Mouse (Mus musculus): ENCODE data around the gene Tdrkh.

Tdrkh gene

GRCm38 (mm10) chr3:94389420-94389819, 23.7 kb upstream of the Tdrkh start:
- no peak for DNase-seq (ENCODE audit: low spot score)

- DNase-seq (ENCODE audit: low spot score): no peak
Measured at GRCm38 (mm10) chr3:94391001-94391400, 22.1 kb upstream of the Tdrkh start.

GRCm38 (mm10) chr3:94392128-94392527, 20.9 kb upstream of the Tdrkh start:
- no peak for DNase-seq (ENCODE audit: low spot score)

- DNase-seq (ENCODE audit: low spot score): no peak
Measured at GRCm38 (mm10) chr3:94393049-94393448, 20.0 kb upstream of the Tdrkh start.

GRCm38 (mm10) chr3:94396336-94396735, 16.7 kb upstream of the Tdrkh start:
- DNase-seq (ENCODE audit: low spot score): no peak

- no peak for DNase-seq (ENCODE audit: low spot score)
Measured at GRCm38 (mm10) chr3:94396851-94397250, 16.2 kb upstream of the Tdrkh start.

GRCm38 (mm10) chr3:94398217-94398616, 14.9 kb upstream of the Tdrkh start, which contains the start of gene Lingo4:
Gene Lingo4 (plus strand): TSS chr3:94398517.
- DNase-seq (ENCODE audit: low spot score): no peak

- no peak for DNase-seq (ENCODE audit: low spot score)
Measured at GRCm38 (mm10) chr3:94398943-94399481, 14.1 kb upstream of the Tdrkh start.

- DNase-seq (ENCODE audit: low spot score): no peak
Measured at GRCm38 (mm10) chr3:94399663-94400310, 13.3 kb upstream of the Tdrkh start.

GRCm38 (mm10) chr3:94402451-94402850, 10.6 kb upstream of the Tdrkh start:
- DNase-seq (ENCODE audit: low spot score): no peak

- peak; percentile 35 for DNase-seq (ENCODE audit: low spot score)
Measured at GRCm38 (mm10) chr3:94404366-94405054, 8.6 kb upstream of the Tdrkh start.

- no peak for DNase-seq (ENCODE audit: low spot score)
Measured at GRCm38 (mm10) chr3:94405561-94405960, 7.5 kb upstream of the Tdrkh start.

- DNase-seq (ENCODE audit: low spot score): peak; percentile 27
Measured at GRCm38 (mm10) chr3:94412530-94412929, 543 bp upstream of the Tdrkh start.

GRCm38 (mm10) chr3:94430980-94431379, 17.9 kb downstream of the Tdrkh start:
- DNase-seq (ENCODE audit: low spot score): no peak

GRCm38 (mm10) chr3:94434305-94434704, 21.2 kb downstream of the Tdrkh start:
- no peak for DNase-seq (ENCODE audit: low spot score)

GRCm38 (mm10) chr3:94436420-94436819, 23.3 kb downstream of the Tdrkh start:
- DNase-seq (ENCODE audit: low spot score): no peak

- no peak for DNase-seq (ENCODE audit: low spot score)
Measured at GRCm38 (mm10) chr3:94441182-94441581, 28.1 kb downstream of the Tdrkh start.

GRCm38 (mm10) chr3:94442951-94443596, 30.0 kb downstream of the Tdrkh start, which contains the start of gene Mrpl9:
Gene Mrpl9 (plus strand): TSS chr3:94443318.
- peak; percentile 85 for DNase-seq (ENCODE audit: low spot score)

GRCm38 (mm10) chr3:94443597-94443964, 30.5 kb downstream of the Tdrkh start, which contains the start of gene Oaz3:
Gene Oaz3 (minus strand): TSS chr3:94443915.
- DNase-seq (ENCODE audit: low spot score): no peak

- no peak for DNase-seq (ENCODE audit: low spot score)
Measured at GRCm38 (mm10) chr3:94449377-94449776, 36.3 kb downstream of the Tdrkh start.

GRCm38 (mm10) chr3:94456529-94457000, 43.5 kb downstream of the Tdrkh start:
- peak; percentile 70 for DNase-seq (ENCODE audit: low spot score)

- no peak for DNase-seq (ENCODE audit: low spot score)
Measured at GRCm38 (mm10) chr3:94457055-94457454, 44.0 kb downstream of the Tdrkh start.

- DNase-seq (ENCODE audit: low spot score): no peak
Measured at GRCm38 (mm10) chr3:94459834-94460233, 46.8 kb downstream of the Tdrkh start.

All from left cerebral cortex, adult 11 months (tissue).